Mouse (Mus musculus) left cerebral cortex, postnatal 36 days (tissue): Measurements from ENCODE around the gene Atrnl1. TPM values are rescaled to one million over a fixed set of nuclear protein-coding genes. Genes with fewer than 3 reads are reported as not detected.

Source experiments
- DNase-seq, 2 experiments: peaks; one replicate each; pipeline ENCODE4 v3.0.0; 2021 to 2022; ENCODE audit warnings: low spot score in 2 of 2, mixed read lengths in 1 of 2
- intact Hi-C: fragments of 180-260 bp; cut with DNase I; formaldehyde crosslinking; loops from one replicate; pipeline ENCODE4 v1.15.1; 2025
- total RNA-seq, 2 experiments: library from RNA; stranded (reverse); gene quantifications; 2 replicates each; pipeline ENCODE4 v1.2.3; 2021

The Atrnl1 gene
- total RNA-seq, 2 experiments from 2014 or later: 102 to 104 TPM

GRCm38 (mm10) chr19:58077529-58078070 lies 466.8 kb downstream of the Atrnl1 start:
- intact Hi-C loops: no loop called here

GRCm38 (mm10) chr19:58080168-58080567 lies 469.3 kb downstream of the Atrnl1 start:
- intact Hi-C loops: no loop called here
- DNase-seq: no peak

More at GRCm38 (mm10) chr19:58077529-58078070, 466.8 kb downstream of the Atrnl1 start:
- DNase-seq: no peak

- intact Hi-C loops: no loop called here
- DNase-seq: peak; percentile 33 to 58
Measured at GRCm38 (mm10) chr19:58082751-58083150, 471.9 kb downstream of the Atrnl1 start.

- DNase-seq: no peak
- intact Hi-C loops: no loop called here
Measured at GRCm38 (mm10) chr19:58084826-58085225, 474.0 kb downstream of the Atrnl1 start.

- no peak for DNase-seq
- intact Hi-C loops: no loop called here
Measured at GRCm38 (mm10) chr19:58086734-58087133, 475.9 kb downstream of the Atrnl1 start.

- intact Hi-C loops: no loop called here
- no peak for DNase-seq
Measured at GRCm38 (mm10) chr19:58087901-58088300, 477.1 kb downstream of the Atrnl1 start.

GRCm38 (mm10) chr19:58088433-58088832 lies 477.6 kb downstream of the Atrnl1 start:
- no peak for DNase-seq
- intact Hi-C loops: no loop called here

GRCm38 (mm10) chr19:58091911-58092310 lies 481.1 kb downstream of the Atrnl1 start:
- intact Hi-C loops: no loop called here
- no peak for DNase-seq

GRCm38 (mm10) chr19:58094781-58095543 lies 484.1 kb downstream of the Atrnl1 start:
- no peak for DNase-seq
- intact Hi-C loops: no loop called here

- intact Hi-C loops: no loop called here
- DNase-seq: no peak
Measured at GRCm38 (mm10) chr19:58095776-58096175, 484.9 kb downstream of the Atrnl1 start.

GRCm38 (mm10) chr19:58097195-58097594 lies 486.4 kb downstream of the Atrnl1 start:
- DNase-seq: no peak
- intact Hi-C loops: no loop called here

GRCm38 (mm10) chr19:58099539-58099938 lies 488.7 kb downstream of the Atrnl1 start:
- intact Hi-C loops: no loop called here

GRCm38 (mm10) chr19:58100381-58100780 lies 489.5 kb downstream of the Atrnl1 start:
- intact Hi-C loops: loop anchor here (10.0 kb wide), 1 partner anchor 354 kb away; the partner anchor contains the start of gene Gfra1
- no peak for DNase-seq

More at GRCm38 (mm10) chr19:58099539-58099938, 488.7 kb downstream of the Atrnl1 start:
- DNase-seq: no peak

GRCm38 (mm10) chr19:58104544-58104943 lies 493.7 kb downstream of the Atrnl1 start:
- peak; percentile 23 to 45 for DNase-seq
- intact Hi-C loops: loop anchor here (10.0 kb wide), 1 partner anchor 350 kb away; the partner anchor contains the start of gene Gfra1

- intact Hi-C loops: loop anchor here (10.0 kb wide), 1 partner anchor 347 kb away; the partner anchor contains the start of gene Gfra1
- no peak for DNase-seq
Measured at GRCm38 (mm10) chr19:58107632-58108031, 496.8 kb downstream of the Atrnl1 start.

GRCm38 (mm10) chr19:58110491-58110890 lies 499.7 kb downstream of the Atrnl1 start:
- intact Hi-C loops: no loop called here
- no peak for DNase-seq

- intact Hi-C loops: no loop called here
- DNase-seq: no peak
Measured at GRCm38 (mm10) chr19:58111291-58111690, 500.5 kb downstream of the Atrnl1 start.

- no peak for DNase-seq
- intact Hi-C loops: no loop called here
Measured at GRCm38 (mm10) chr19:58112151-58112550, 501.3 kb downstream of the Atrnl1 start.

GRCm38 (mm10) chr19:58113092-58113731 lies 502.4 kb downstream of the Atrnl1 start:
- intact Hi-C loops: no loop called here
- no peak for DNase-seq

- no peak for DNase-seq
- intact Hi-C loops: no loop called here
Measured at GRCm38 (mm10) chr19:58117595-58117994, 506.8 kb downstream of the Atrnl1 start.
